Mouse (Mus musculus) brain, embryonic 14.5 days (tissue): ENCODE results near the gene Olfr750.

Source experiments
- CTCF ChIP-seq: fragments of 200-500 bp; IDR thresholded peaks from 2 replicates; pipeline ENCODE4 v1.5.1; 2012; ENCODE audit warnings: inconsistent platforms, mild to moderate bottlenecking, moderate library complexity, borderline replicate concordance; ENCODE audit not compliant: insufficient read depth, insufficient read length; ENCODE audit errors: extremely low read depth
- POLR2A ChIP-seq: fragments of 200-500 bp; IDR thresholded peaks from 2 replicates; pipeline ENCODE4 v1.6.1; 2012; ENCODE audit warnings: mild to moderate bottlenecking, inconsistent platforms, borderline replicate concordance; ENCODE audit not compliant: poor library complexity, insufficient read depth, insufficient read length, severe bottlenecking; ENCODE audit errors: extremely low read depth

- no peak for TF ChIP-seq CTCF
- TF ChIP-seq POLR2A = no peak
Observed at GRCm38 (mm10) chr14:51094096-51094875, 20.1 kb upstream of the Olfr750 start.
